Mouse (Mus musculus): ENCODE measurements around the gene Cgrrf1.
"Not testable (repeated sequence)": the region's sequence is repeated elsewhere in the genome, so short reads cannot be mapped to it uniquely, and the experiment has no call there.

Gene Cgrrf1

DNA sequence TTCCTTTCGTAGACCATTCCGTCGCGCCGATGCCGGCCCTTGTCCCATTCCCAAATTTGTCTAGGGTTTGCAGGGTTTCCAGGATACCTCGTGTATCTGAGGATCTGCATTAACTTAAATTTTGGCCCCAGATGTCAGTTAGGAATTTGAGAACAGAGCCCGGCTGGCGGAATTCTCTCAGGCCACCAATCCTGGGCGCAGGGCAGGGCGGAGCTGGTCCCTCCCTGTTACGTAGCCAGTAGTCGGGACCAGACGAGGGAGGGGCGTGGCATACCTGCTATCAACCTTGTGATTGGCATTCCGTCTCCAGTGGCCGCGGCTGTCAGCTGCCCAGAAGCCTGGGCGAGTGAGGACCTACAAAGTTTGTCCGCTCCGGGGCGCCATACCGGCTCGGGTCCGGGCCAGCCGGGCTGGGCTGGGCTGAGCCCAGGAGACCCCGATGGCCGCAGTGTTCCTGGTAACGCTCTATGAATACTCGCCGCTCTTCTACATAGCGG, at the start of gene Cgrrf1:
Gene Cgrrf1 (plus strand): TSS at position 289 of the 497 bp plus-strand sequence.
- peak; percentile 87 for DNase-seq (ENCODE audit: low read depth)

DNA sequence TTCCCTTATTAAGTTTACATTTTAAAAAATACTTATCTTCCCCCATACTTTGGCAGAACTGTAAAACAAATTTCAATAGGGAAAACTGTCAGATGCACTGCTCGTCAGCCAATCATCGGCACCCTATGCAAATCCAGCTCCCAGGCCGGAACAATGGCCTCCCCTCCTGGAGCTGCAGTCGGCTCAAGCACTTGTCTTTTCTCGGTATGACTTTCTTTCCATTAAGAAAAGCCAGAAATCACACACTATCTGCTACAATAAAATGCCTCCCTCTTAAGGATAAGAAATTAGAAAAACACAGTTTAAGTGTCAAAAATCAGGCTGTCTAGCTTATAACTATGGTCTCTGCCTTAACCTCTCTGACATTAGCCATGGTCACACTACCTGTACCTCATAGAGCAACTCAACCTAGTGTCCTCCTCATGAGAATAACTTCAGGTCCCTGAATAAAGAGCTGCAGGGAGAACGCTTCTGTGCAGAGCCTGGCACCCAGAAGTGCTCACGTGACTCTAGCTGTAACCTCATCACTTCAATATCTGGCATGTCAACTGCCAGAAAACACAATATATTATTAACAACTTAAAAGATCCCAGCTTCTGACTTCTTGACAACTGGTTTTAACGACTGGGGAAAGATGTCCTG, 49.6 kb upstream of the Cgrrf1 start:
- no peak for DNase-seq (ENCODE audit: low read depth)

DNA sequence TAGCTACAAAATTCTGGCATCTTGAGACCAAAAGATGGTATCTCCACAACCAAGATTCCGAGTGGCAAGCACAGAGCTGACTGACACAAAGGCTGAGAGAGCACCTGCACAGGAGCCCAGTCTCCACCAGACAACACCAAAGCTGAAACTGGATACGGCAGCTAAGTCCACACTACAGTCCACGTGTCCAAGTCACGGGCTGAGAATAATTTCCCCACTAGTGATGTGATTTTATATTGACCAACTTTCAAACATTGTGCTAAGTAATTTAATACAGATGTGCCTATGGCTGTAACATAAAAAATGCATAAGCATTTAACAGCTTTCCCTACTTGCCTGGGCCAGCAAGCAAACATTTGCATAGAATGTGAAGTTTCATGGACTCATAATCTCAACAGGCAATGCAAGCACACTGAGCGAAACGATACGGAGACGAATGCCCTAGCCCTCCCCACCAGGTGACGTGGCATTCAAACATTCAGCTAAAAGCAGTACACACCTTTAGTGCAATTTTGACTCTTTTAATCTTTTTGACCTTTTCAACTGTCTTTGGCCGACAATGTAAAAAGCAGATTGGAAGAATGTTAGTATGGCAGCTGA, 48.5 kb upstream of the Cgrrf1 start:
- no peak for DNase-seq (ENCODE audit: low read depth)

DNA sequence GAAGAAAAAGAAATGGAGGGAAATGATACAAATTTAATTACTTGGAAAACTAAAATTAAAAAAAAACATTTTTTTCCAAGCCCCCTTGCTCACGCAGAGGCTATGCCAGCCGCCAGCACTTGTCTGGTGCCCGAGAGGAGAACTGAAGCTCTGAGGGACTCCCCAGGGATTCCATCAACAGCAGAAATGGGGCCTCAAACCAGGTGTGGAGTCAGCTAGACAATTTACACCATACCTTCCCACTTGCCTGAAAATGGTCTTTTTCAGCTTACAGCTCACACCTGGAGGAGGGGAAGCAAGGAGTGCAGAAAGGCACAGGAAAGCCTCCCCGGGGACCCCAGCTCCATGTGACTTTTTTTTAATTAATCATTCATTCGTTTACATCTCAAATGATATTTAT, 46.7 kb upstream of the Cgrrf1 start:
- no peak for DNase-seq (ENCODE audit: low read depth)

DNA sequence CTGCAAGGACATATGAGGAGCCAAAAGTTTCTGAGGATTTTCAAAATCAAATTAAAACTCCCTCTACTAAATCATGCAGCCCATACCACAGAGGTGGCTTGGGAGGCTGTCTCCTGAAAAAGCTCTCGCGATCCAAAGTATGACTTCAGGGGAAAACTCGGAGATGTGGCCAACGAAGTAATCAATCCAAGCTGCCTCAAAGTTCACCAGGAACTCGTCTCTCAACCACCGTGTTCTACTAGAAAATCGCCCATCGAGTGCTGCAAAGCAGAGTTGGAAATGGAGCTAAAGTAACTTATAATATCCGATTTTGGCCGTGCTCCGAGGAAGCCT, 44.5 kb upstream of the Cgrrf1 start:
- no peak for DNase-seq (ENCODE audit: low read depth)

DNA sequence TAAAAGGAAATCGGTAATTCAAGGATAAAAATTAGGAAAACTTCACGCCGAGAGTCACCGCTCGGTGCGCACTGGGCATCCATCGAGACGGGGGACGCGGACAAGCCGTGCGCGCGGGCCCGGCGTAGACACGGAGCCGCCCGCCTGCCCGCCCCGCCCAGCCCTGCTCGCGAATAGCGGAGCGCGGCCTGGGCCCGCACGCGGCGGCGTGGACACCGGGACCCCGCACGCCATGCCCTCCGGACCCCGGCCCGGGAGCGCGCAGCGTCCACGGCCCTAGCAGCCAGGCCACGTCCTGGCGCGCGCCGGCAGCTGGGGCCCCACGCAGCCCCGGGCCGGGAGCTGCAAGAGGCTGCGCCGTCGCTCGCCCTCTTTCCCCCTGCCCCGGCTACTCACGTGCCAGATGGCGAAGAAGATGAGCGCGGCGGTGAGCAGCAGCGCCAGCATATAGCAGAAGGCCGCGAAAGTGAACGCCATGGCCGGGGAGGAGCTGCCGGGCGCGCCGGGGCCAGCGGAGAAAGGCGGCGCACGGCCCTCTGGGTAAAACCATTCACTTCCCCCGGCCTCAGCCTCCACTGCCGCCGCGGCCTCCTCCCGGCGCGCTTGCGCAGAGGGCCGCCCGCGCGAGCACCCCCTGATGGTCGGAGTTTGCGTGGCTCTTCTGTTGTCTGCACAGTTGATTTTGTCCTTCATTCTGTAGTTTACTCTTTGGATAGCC, 44.0 kb upstream of the Cgrrf1 start, which contains the start of gene Cnih1:
Gene Cnih1 (minus strand): TSS at position 625 of the 718 bp plus-strand sequence.
- DNase-seq (ENCODE audit: low read depth) = peak; percentile 93

DNA sequence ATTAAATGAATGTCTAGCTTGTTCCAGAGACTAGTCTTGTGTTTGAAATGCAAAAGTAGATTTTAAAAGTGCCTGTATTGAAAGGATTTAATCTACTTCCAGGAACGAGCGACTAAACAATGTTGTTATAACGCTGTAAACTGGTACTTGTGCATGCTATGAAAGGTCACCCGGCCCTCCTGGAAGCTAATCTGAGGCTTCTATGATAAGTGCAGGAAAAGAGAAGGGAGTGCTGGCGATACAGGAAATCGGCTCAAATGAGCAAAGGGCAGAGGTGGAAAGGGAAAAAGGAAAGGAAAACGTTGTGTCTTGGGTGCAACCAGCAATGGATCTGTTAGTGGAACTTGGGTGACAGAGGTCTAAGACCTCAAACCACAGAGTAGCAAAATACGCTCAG, 43.4 kb upstream of the Cgrrf1 start:
- no peak for DNase-seq (ENCODE audit: low read depth)

DNA sequence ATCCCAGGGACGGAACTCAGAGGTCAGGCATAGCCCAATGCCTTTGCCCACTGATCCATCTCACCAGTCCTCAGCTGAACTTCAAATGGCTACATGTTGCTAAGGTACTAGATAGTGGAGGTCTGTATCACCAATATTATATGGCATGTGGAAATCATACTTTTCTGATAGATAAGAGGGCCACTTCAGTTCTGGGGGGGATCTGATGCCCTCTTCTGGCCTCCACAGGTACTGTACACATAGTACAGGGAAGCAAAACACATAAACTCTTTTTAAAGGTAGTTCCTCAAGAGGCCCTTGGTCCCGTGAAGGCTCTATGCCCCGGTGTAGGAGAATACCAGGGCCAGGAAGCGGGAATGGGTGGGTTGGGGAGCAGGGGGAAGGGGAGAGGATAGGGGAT, 41.6 kb upstream of the Cgrrf1 start:
- peak; percentile 52 for DNase-seq (ENCODE audit: low read depth)

DNA sequence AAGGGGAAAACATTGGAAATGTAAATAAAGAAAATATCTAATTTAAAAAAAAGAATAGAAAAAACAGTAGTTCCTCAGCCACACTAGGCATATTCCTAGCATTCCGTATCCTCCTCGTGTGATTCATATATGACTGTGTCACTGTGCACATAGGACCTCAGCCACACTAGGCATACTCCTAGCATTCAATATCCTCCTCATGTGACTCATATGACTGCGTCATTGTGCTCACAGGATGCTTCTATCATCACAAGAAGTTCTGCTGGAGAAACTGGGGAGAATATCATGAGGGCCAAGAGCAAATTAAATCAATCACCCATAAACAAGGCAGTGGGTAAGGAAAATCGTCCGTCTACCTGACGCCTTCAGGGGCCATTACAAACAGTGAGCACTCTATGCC, 41.2 kb upstream of the Cgrrf1 start:
- no peak for DNase-seq (ENCODE audit: low read depth)

DNA sequence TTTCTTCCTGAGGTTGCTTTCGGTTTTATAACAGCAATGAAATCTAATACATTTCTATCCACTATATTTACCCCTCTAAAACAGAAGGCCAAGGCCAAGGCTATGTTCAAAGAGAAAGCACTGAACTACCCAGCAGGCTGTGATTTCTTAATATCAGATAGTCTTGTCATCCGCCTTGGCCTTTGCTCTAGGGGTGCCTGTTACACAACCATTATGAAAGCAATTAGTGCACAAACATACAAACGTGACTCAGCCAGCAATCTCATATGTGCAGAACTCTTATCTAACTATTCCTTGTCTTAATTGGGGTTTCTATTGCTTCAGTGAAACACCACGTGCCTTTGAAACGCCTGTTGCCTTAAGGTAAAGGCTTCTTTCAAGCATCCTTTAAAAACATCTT, 37.8 kb upstream of the Cgrrf1 start:
- no peak for DNase-seq (ENCODE audit: low read depth)

DNA sequence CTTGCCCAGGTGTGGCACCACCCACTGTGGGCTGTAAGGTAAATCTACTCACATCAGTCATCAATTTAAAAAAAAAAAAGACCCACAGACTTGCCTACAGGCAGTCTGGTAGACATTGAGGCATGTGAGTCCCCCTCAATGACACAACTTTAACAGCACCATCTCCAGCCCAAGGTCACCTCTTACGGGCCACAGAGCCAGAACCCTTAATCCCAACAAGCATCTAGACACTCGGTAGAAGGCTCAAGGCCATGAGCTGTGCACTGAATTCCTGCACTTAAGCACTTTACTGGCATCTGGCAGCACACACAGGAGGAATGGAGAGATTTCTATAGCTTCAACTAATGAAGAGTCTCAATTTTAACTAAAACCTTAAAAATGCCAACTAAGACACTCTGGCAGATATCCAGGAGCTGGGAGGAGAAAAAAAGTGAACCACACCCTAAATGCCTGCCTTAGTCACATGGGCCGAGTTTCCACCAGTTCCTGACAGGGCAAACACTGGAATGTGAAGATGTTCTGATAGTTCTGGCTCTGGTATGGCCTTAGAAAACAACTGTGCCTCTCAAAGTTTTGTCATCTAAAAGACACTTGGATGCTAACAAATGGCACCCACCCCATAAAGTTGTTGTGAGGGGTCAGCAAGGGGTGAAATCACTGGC, 31.1 kb upstream of the Cgrrf1 start:
- DNase-seq (ENCODE audit: low read depth) = no peak

DNA sequence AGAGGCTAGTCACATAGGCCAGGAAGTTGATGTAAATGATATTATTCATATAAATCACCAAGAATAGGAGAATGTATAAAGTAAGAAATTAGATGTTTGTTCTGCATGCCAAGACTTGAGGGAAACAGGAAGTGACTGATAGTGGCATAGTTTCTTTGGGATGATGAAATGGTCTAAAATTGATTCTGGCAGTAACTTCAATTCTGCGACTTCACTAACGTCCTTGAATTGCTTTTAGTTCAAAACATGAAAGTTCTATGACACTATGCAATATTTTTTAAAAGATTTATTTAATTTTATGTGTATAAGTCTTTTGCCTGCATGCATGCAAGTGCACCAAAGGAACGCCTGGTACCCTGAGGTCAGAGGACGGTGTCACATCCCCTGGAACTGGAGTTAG, 28.7 kb upstream of the Cgrrf1 start:
- no peak for DNase-seq (ENCODE audit: low read depth)

DNA sequence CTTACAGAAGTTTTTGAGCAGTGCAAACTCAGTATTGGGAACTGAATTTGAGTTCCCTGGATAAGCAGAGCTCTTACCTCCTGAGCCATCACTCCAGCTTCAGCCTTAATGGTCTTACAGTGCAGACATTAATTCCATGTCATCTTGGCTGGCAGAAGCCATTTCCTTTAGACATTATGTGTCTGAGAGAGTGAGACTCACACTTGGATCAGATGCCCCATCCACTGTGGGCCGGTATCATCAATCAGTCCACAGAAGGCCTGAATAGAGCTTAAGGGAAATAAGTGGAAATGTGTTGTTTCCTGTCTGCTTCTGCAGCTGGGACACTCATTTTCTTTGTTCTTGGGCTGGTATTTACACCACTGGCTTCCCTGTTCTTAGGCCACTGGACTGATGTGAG, 28.1 kb upstream of the Cgrrf1 start:
- DNase-seq (ENCODE audit: low read depth) = no peak

DNA sequence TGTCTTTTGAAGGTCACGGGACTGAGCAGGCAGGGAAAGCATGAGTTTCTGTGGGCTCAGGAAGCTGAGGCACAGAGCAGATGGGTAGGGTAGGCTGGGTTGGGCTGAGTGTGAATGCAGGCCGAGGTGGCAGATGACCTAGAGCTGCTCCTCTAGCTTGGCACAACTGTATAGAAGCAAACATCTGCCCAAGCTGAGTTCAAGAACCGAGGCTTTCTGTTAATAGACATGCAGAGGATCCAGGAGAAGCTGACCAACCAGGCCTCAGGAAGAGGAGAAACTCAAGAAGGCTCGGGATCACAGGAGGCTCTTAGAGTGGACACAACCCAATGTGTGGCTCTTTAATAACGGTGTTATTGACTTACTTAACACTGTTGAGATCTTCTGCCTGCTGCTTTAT, 25.7 kb upstream of the Cgrrf1 start:
- no peak for DNase-seq (ENCODE audit: low read depth)

DNA sequence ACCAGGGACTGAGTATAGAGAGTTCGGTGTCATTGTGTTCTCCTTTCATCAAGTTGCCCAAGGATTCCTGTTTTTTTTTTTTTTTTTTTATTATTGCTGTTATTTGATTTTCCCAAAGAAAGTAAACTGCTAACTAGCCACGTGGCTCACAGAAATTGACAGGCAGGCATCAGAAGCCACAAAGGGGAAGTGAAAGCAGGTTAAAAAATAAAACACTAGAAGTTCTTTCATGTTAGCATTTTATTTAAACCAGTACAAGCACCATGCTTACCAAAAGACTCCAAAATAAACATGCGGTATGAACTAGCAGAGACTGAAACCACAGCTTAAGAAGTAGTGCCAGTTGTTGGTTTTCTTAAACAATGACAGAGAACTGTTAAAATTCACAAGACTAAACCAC, 24.0 kb upstream of the Cgrrf1 start:
- no peak for DNase-seq (ENCODE audit: low read depth)

DNA sequence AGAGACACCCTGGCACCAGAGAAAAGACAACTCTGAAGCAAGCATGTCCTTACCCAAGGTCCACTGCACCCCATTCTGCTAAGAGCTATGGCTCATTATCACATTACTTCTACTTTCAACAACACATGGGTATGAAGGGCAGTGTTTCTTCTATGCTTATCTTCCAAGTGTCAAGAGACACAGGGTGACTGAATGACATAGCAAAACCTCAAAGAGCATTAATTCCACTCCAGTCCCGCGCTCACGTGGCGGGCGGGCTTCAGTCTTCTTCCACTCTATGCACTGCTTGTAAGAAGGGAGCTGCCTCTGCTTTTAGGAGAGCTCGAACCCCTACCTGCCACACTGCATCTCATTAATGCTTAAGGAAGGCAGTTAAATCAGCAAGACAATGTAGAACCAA, 16.3 kb upstream of the Cgrrf1 start:
- DNase-seq (ENCODE audit: low read depth) = no peak

DNA sequence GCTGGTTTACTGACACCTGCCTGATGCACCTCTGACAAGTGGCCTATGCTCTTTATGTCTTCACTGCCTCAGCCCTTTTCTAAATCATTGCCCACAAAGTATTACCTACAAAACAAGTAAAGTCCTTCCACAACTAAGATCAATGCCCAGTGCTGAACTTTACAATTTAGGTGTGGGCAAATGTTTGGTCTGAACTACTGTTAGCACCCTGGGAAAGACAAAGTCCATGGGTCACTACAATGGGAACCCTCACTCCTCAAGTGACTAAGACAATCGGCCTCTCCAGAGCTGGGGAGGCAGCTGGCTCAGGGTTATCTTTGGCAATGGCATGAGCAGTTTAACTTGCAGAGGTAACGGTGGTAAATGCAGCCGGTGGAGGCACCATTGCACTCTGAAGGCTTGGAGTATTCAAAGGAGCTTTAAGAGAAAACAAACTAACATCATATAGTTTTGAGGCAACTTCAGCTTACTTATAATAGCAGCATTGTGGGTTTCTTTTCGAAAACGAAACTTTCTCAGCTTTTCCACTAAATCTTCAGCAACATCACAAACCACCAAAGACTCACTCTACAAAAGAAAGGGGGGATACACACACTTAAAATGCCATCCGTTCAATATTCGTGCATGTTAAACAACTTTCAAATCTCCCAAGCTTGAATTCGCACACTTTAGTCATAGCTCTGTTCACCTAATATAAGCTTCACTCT, 14.9 kb upstream of the Cgrrf1 start:
- no peak for DNase-seq (ENCODE audit: low read depth)

DNA sequence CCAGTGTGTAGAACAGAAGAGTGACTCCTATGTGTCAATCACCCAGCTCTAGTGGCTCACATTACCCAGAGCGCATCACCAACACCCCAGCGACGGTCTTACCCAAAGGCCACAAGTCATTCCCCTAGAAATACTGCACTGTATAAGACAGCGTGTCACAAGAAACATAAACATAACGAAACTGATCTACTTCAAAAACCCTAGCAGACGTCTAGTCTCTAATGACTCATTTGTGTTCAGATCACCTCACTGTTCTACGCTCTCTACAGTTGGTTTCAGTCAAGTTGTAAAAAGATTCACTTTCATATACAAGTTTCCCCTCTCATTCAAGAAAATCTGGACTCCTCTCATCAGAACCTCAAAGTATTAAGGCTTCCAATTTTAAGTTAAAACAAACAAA, 13.2 kb upstream of the Cgrrf1 start:
- DNase-seq (ENCODE audit: low read depth) = no peak

DNA sequence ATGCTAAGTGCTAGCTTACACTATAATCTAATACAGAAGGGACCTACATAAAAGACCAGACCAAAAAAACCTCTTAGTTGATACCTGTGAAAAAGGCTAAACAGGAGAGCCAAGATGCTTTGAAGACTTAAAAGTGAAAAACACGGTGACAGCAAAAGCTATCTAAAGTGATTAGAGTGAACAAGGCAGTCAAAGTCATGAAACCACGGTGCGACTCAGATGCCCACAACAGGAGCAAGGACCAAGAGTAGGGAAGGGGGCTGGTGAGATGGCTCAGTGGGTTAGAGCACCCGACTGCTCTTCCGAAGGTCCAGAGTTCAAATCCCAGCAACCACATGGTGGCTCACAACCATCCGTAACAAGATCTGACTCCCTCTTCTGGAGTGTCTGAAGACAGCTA, 12.0 kb upstream of the Cgrrf1 start:
- DNase-seq (ENCODE audit: low read depth) = not testable (repeated sequence)

DNA sequence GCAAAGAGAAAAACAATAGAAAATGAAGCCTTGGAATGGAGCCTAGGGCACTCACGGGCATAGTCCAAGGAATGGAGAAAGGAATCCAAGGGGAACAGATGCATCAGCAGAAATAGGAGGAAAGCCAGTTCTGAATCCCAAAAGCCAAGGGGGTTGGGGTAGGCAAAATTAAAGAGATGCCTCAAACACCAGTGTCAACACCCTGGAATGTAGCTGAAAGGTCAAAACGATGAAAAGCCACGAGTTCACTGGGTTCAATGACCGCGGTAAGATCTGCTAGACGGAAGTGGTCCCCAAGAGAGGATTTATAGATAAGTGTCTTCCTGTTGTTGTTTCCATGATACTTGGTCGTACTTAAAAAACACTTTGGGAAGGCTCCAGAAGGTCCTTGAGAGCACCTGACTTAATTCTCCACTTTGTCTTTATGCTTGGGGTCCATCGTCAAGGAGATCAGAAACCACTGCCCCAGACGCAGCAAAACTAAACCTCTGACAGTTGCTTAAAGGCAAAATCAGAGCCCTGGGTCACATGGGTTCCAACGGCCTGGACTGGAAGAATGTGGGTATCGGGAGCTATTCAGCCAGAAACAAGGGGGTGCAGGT, 10.6 kb upstream of the Cgrrf1 start:
- DNase-seq (ENCODE audit: low read depth) = no peak

DNA sequence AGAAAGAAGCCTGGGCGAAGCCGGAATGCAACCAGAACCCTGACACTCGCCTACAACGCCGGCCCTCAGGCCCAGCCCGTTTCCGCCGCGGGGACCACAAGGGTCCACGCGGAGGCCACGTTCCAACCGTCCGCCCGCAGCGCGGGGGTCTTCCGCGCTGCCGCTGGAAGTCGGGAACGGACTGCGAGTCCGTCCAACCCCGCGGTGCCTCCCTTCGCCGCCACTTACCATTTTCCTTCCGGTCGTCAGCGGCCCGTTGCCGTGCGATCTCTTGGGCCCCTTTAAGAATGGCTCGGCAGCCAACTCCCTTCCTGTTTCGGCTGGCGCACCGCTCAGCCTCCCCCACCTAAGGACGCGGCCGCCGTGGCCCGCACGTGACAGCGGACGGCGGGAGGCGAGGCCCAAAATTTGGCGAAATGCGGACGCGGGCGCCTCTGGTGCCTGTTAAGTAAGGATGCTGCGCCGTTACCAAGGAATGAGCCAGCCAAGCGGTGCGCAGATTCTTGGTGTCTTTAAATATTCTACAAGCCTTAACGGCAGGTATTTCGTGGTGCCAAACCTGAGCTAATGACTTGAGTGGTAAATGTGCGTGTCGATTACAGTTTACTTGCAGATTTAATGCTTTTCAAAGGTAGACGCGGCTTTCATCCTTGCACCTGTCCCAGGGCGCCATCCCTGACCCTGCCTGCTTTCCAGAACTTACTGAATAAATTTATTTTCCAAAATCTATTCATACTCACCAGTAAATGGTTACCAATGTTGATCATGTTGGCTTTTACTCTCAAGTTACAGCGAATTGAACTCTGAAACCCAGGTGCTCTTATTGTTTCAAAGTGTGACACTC, 9.8 kb upstream of the Cgrrf1 start, which contains the start of gene Gmfb:
Gene Gmfb (minus strand): TSS at position 370 of the 844 bp plus-strand sequence.
- peak; percentile 95 for DNase-seq (ENCODE audit: low read depth)
